Mouse (Mus musculus): ENCODE measurements around the gene Srp9. TPM values are rescaled to one million over a fixed set of nuclear protein-coding genes. Genes with fewer than 3 reads are reported as not detected.

Gene Srp9
- polyA plus RNA-seq, 1 experiment from 2014 or later, result 122 TPM

DNA sequence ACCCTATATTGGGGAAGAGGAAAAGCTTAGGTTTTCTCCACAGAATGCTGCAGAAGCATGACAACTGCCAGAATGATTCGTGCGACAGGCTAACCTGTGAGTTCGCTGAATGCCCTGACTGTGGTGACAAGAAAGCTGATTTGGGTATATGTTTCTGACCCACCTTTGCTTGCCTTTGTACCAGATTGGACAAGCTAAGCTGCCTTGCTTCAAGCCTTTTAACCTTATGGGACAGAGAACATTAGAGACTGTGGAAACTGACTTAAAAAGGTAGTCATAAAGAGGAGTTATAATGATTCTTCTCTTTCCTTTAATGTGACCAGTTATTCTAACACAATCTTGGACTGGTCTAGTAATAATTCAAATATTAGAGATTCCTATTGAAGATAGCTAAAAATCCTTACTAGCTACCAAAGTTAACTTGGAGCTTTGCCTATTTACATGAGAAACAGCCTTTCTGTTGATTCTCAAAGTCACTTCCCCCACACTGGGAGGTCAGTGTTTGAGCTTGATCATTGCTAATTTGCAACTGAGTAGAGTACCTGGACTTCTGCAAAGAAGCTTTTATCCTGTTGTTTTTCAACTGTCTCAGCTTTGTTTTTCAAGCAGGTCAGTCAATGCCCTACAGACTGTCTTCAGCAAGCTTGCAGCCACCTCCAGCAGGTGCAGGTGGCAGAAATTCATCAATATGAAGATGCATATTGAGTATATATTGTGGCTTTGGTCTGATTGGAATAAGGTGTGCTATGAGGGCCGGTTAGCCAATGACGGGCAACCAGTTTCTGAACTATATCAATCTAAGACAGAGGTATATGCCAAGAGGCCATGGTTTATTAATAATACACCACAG lies 57.1 kb downstream of the Srp9 start:
- no peak overlapping the region for H3K4me2 ChIP-seq
- H3K4me3 ChIP-seq (ENCODE audit: low read depth, low read length), result no peak overlapping the region
- H3K27ac ChIP-seq (ENCODE audit: low read depth, low read length), result no peak overlapping the region
- H3K4me1 ChIP-seq (ENCODE audit: control insufficient read depth, insufficient read depth, low read length), result no peaks in the 10 kb centered on the region
- WGBS (ENCODE audit: insufficient replicate concordance), result 62% methylated on average over 5 of the region's 5 CpGs
- H3K9me3 ChIP-seq (replicated peaks; ENCODE audit: control insufficient read depth, low read length), result no peaks in the 10 kb centered on the region
- ATAC-seq (replicated peaks; ENCODE audit: insufficient number of reproducible peaks, low FRiP score, low TSS enrichment), result no peak
- H3K9ac ChIP-seq (ENCODE audit: low read depth, low read length), result no peak overlapping the region
- no peaks in the 10 kb centered on the region for H3K36me3 ChIP-seq (ENCODE audit: control insufficient read depth, insufficient read depth, low read length)
- no peaks in the 10 kb centered on the region for H3K27me3 ChIP-seq (ENCODE audit: control insufficient read depth, insufficient read depth, low read length)

Other genes with a start within 250 kb of the Srp9 start
- gene Enah, start 104.7 kb upstream of the Srp9 start, polyA plus RNA-seq (2014; fragmentation: Nextera tagmentation; extraction: Ambion mirVana), result 22.1 and 32.1 TPM in 2 replicates
- not detected in 2 replicates for gene Vmn1r1, start 39.7 kb downstream of the Srp9 start, polyA plus RNA-seq (2014; fragmentation: Nextera tagmentation; extraction: Ambion mirVana)
- 157 and 171 TPM in 2 replicates for gene Degs1, start 158.1 kb downstream of the Srp9 start, polyA plus RNA-seq (2014; fragmentation: Nextera tagmentation; extraction: Ambion mirVana)
- gene Fbxo28, start 216.9 kb downstream of the Srp9 start, polyA plus RNA-seq (2014; fragmentation: Nextera tagmentation; extraction: Ambion mirVana), result 16.0 and 18.3 TPM in 2 replicates

All from heart, embryonic 11.5 days (tissue).